Mouse (Mus musculus) cerebellum, adult 2 months (tissue): Measurements from ENCODE around the gene Mapk3. TPM values are rescaled to one million over a fixed set of nuclear protein-coding genes. Genes with fewer than 3 reads are reported as not detected.

Experiments used
- DNase-seq, 2 experiments: peaks; one replicate each; pipeline ENCODE4 v3.0.0; 2021
- H3K27ac ChIP-seq: fragments of 200-500 bp; 2 replicates; pipeline ENCODE4 v1.5.1; 2012; ENCODE audit warnings: low read length, control low read depth, inconsistent platforms; ENCODE audit not compliant: insufficient read depth
- H3K27me3 ChIP-seq: fragments of 200-500 bp; 2 replicates; pipeline ENCODE4 v1.6.1; 2012; ENCODE audit warnings: inconsistent platforms, mild to moderate bottlenecking, low read length, moderate library complexity; ENCODE audit not compliant: control insufficient read depth, insufficient read depth
- H3K4me1 ChIP-seq: fragments of 200-500 bp; 2 replicates; pipeline ENCODE4 v1.6.1; 2011; ENCODE audit warnings: low read length; ENCODE audit not compliant: control insufficient read depth, insufficient read depth
- H3K4me3 ChIP-seq: fragments of 200-500 bp; replicated peaks from 2 replicates; pipeline ENCODE3; 2011; ENCODE audit warnings: mild to moderate bottlenecking, low read depth, low read length, control low read depth; ENCODE audit not compliant: insufficient read depth
- CTCF ChIP-seq: fragments of 200-500 bp; IDR thresholded peaks from 2 replicates; pipeline ENCODE4 v1.5.1; 2011; ENCODE audit warnings: low read depth, mild to moderate bottlenecking, control low read depth, low read length, moderate library complexity, borderline replicate concordance; ENCODE audit not compliant: insufficient read depth
- POLR2A ChIP-seq: fragments of 200-500 bp; IDR thresholded peaks from 2 replicates; pipeline ENCODE4 v1.6.1; 2011; ENCODE audit warnings: low read length, control low read depth, borderline replicate concordance; ENCODE audit not compliant: insufficient read depth
- WGBS: fragments of 180-500 bp; shearing (Covaris S2); methylation state at CpG from one replicate; pipeline ENCODE4 v1.1.7; 2018; 5-methylcytosine and 5-hydroxymethylcytosine counted together
- polyA plus RNA-seq: library from polyadenylated mRNA; depleted of rRNA; stranded (reverse); fragments of >200 nt; gene quantifications from 2 replicates; pipeline ENCODE4 v1.2.3, GENCODE M21; 2012

Gene Mapk3
- polyA plus RNA-seq, 1 experiment = 229 TPM

DNA sequence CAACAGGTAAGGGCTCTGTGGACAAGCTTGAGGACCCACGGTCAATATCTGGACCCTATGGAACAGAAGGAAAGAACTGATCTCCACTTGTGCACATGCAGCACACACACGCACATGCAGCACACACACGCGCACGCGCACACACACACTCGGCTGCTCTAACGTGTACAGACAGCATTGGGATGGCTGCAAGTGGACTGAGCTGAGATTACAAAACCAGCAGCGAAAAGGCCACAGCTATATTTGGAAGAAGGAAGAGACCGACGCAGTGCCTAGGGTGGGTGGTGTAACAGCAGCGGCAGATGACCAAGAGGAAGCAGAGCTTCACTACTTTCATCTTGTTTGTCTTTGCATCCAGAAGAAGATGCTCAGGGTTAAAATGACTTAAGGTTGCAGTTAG, 13.3 kb upstream of the Mapk3 start:
- Histone ChIP-seq H3K27me3 (no peaks in the 10 kb centered on the region), H3K4me1 (no peaks in the 10 kb centered on the region; the same call in 1 of the 2 replicates), H3K27ac (no peak overlapping the region), H3K4me3 (no peak overlapping the region)
- 86% methylated on average over 12 of the region's 12 CpGs for WGBS
- no peak for DNase-seq
- no peak for TF ChIP-seq POLR2A

DNA sequence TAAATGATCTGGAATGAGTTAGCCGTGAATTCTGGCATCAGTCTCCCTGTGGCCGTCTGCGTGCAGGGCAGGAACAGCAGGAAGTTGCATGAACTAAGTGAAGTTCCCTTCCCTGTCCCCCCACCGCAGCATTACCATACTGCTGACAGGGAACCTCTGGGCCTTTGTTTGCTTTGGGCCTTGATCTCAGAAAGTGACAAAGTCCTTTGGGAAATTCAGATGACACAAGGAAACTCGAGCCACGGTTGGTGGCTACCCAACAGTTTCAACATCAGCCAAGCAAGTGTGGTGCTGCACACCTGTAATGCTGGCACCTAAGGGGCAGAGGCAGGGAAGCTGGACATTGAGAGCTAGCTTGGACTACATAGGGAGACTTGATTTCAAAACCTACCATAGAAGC, 12.6 kb upstream of the Mapk3 start:
- Histone ChIP-seq H3K27me3 (no peaks in the 10 kb centered on the region), H3K4me1 (no peaks in the 10 kb centered on the region; the same call in 1 of the 2 replicates), H3K27ac (no peak overlapping the region), H3K4me3 (no peak overlapping the region)
- whole genome bisulfite sequencing = 44% methylated on average over 6 of the region's 6 CpGs
- TF ChIP-seq CTCF (no peak), POLR2A (no peak)
- DNase-seq = no peak

DNA sequence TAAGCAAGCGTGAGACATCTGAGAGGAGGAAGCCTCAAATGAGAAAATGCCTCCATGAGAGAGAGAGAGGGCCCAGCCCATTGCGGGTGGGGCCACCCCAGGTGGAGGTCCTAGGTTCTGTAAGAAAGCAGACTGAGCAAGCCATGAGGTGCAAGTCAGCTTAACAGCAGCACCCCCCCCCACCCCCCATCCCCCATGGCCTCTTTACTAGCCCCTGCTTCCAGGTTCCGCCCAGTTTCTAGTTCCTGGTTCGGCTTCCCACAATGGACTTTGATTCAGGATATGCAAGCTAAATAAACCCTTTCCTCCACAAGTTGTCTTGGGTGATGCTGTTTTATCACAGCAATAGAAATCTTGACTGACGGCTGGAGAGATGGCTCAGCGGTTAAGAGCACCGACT, 10.6 kb upstream of the Mapk3 start:
- Histone ChIP-seq H3K4me3 (no peak overlapping the region), H3K27me3 (no peaks in the 10 kb centered on the region), H3K4me1 (no peaks in the 10 kb centered on the region; the same call in 1 of the 2 replicates), H3K27ac (no peak overlapping the region)
- TF ChIP-seq POLR2A (no peak), CTCF (no peak)
- 65% methylated on average over 7 of the region's 7 CpGs for WGBS
- no peak for DNase-seq

GRCm38 (mm10) chr7:126749582-126750343, 9.6 kb upstream of the Mapk3 start:
- DNase-seq = no peak
- Histone ChIP-seq H3K27me3 (no peaks in the 10 kb centered on the region), H3K4me3 (no peak overlapping the region), H3K4me1 (peaks cover 3% of the 10 kb centered on the region), H3K27ac (no peak overlapping the region)
- 86% methylated on average over 17 of the region's 17 CpGs for WGBS
- TF ChIP-seq POLR2A (no peak), CTCF (no peak)

- Histone ChIP-seq H3K27me3 (no peaks in the 10 kb centered on the region), H3K27ac (no peak overlapping the region), H3K4me3 (peak overlapping the region; percentile 35), H3K4me1 (peaks cover 3% of the 10 kb centered on the region; the same call in 1 of the 2 replicates)
- TF ChIP-seq POLR2A (no peak), CTCF (peak; percentile 87)
- peak; percentile 79 to 85 for DNase-seq
- WGBS = 1% methylated on average over 9 of the region's 9 CpGs
Measured at GRCm38 (mm10) chr7:126754866-126755265, 4.5 kb upstream of the Mapk3 start.

DNA sequence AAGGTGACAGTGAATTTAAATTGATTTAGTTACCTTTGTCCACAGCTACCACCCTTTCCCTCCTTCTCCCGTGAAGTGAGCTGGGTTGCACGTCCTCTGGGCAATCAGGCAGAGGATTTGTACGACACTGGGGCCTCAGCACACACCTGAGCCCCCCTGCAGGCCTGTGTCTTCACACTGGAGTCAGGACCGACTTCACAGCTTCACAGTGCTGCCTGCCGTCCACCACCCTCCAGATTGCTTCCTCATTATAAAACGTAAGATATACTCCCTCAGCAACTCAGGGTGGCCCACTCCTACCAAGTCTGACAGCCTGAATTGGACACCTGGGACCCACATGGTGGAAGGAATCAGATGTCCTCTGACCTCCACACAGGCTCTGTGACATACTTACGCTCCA, 862 bp upstream of the Mapk3 start:
- H3K4me1 ChIP-seq = peaks cover 23% of the 10 kb centered on the region
- H3K27ac ChIP-seq = no peak overlapping the region
- TF ChIP-seq POLR2A (no peak), CTCF (no peak)
- no peak overlapping the region for H3K4me3 ChIP-seq
- no peak for DNase-seq
- H3K27me3 ChIP-seq = no peaks in the 10 kb centered on the region
- 80% methylated on average over 7 of the region's 7 CpGs for WGBS

DNA sequence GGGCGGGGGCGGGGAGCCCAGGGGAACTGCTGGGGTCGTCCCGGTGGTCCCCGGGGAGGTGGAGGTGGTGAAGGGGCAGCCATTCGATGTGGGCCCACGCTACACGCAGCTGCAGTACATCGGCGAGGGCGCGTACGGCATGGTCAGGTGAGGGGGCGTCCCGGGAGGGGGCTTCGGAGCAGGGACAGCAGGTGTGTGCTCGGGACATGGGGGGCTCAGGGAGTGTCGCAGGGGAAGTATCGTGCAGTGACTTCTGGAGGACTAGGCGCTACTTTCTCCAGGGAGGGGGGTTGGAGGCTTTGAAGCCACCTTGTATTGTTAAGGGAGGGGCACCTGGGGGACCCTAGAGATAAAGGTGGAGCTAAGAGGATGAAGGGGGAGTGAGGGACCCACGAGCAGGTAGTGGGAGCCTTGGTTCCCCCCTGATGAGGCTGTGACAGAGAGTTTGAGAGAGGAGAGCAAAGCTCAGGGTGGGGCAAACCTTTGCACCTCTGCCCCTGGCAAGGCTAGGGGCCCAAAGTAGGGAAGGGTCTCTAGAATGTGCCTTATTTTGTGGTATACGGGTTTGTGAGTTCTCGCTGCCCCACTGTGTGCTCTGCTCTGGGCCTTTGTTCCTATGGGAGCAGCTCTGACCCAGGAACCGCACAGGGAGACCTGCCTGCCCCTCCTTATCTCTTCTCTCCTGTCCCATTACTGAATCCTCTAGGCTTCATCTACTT, 430 bp downstream of the Mapk3 start:
- WGBS = 2% methylated on average over 24 of the region's 24 CpGs
- Histone ChIP-seq H3K27ac (peak overlapping the region; percentile 95), H3K4me1 (peaks cover 20% of the 10 kb centered on the region), H3K4me3 (peak overlapping the region; percentile 84), H3K27me3 (no peaks in the 10 kb centered on the region)
- no peak for DNase-seq
- TF ChIP-seq POLR2A (no peak), CTCF (no peak)

- peak; percentile 78 to 81 for DNase-seq
- peaks cover 20% of the 10 kb centered on the region for H3K4me1 ChIP-seq
- no peaks in the 10 kb centered on the region for H3K27me3 ChIP-seq
- TF ChIP-seq CTCF (no peak), POLR2A (no peak)
- H3K4me3 ChIP-seq = peak overlapping the region; percentile 84
- peak overlapping the region; percentile 45 for H3K27ac ChIP-seq
- 1% methylated on average over 3 of the region's 3 CpGs for WGBS
Measured at GRCm38 (mm10) chr7:126760391-126760802, 996 bp downstream of the Mapk3 start.
